Mouse (Mus musculus) kidney, postnatal 25 days (tissue): Measurements from ENCODE around the gene Gabarapl2.
"Not testable (repeated sequence)": the region's sequence is repeated elsewhere in the genome, so short reads cannot be mapped to it uniquely, and the experiment has no call there.

Source experiments
- DNase-seq, 2 experiments: peaks; one replicate each; pipeline ENCODE4 v3.0.0; 2021; ENCODE audit warnings: mixed read lengths in 2 of 2

Gabarapl2 gene

GRCm38 (mm10) chr8:111937184-111937583, 3.3 kb upstream of the Gabarapl2 start:
- DNase-seq: no peak

DNA sequence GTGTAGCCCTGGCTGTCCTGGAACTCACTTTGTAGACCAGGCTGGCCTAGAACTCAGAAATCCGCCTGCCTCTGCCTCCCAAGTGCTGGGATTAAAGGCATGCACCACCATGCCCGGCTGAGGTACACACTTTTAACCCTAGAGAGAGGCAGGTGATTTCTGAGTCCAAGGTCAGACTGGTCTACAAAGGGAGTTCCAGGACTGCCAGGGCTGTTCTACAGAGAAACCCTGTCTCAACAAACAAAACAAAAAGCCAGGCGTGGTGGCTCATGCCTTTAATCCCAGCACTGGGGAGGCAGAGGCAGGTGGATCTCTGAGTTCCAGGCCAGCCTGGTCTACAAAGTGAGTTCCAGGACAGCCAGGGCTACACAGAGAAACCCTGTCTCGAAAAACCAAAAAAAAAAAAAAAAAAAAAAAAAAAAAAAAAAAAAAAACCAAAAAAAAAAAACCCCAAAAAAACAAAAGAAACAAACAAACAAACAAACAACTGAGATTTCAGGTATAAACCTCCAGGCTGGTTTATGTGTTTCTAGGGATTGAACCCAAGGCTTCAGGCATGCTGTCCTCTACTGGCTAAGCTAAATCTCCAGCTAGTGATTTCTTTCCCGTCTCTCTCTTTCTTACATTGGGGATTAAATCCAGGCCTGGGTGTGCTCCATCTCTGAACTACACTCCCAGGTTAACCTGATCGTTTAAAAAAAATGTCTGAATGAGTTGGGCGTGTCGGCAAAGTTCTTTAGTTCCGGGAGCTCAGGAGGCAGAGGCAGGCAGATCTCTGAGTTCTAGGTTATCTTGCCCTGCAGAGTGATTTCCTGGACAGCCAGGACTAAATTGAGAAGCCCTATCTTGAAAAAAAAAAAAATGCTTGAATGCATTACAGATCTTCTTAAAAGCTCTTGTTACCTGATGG, 2.2 kb upstream of the Gabarapl2 start:
- not testable (repeated sequence) for DNase-seq

- peak; percentile 66 to 89 for DNase-seq
These were observed 874 bp upstream of the Gabarapl2 start for GRCm38 (mm10) chr8:111939516-111940142.

DNA sequence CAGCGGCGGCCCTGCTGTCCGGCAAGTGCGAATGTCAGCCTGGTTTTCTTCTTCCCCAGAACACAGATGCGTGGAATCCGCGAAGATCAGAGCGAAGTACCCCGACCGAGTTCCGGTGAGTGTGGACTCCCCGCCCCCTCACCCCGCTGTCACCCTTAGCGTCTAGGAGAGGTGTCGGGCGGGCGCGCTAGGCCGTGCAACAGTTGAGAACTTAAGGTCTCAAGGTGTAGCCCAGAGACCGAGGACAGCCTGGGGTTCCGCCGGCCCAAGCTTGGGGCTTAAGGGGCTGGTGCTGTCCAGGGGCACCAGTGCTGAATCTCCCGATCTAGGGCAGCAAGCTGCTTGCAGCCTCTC, 575 bp downstream of the Gabarapl2 start:
- peak; percentile 48 to 76 for DNase-seq

DNA sequence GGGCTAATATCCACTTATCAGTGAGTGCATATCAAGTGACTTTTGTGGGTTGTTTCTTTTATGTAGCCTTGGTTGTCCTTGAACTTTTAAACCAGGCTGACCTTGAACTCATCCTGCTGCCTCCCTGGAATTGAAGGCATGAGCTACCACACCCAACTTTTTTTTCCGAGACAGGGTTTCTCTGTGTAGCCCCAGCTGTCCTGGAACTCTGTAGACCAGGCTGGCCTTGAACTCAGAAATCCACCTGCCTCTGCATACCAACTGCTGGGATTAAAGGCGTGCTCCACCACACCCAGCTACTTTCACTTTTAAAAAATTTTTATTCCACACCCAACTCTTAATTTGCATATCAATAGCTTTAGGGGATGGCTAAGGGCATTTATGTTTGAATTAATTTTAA, 3.0 kb downstream of the Gabarapl2 start:
- DNase-seq: no peak

DNA sequence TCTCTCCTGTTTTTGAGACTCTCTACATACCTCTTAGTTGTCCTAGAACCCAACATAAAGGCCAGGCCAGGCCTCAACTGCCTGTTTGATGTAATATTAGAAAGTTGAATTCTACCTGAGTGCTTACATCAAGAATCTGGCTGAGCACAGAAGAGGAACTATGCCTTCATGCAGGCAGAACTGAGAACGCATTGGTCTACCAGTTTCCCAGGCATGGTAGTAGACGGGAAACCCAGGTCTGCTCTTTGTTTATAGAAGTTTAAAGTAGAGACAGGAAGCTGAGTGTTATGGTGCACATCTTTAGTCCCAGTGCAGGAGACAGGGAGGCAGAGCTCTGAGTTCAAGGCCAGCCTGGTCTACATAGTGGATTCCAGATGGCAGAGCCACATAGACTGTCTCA, 6.6 kb downstream of the Gabarapl2 start:
- no peak for DNase-seq

DNA sequence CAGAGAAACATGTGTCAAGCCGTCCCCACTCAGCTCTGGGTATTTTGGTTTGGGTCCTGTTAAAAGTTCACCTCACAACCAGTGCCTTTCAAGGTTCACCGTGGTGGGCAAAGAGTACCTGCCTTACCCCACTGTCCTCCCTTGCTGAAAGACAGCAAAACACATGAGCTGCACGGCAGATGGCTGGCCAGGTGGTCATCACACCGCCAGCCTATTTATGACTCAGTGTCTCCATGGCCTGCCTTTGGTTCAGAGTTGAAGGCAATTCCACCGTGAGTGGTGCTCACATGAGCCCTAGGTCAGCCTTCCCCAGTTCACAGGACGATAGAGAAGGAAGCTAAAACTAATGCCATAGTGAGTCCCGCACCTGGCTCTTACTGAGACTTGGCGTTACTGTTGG, 7.5 kb downstream of the Gabarapl2 start:
- no peak for DNase-seq

GRCm38 (mm10) chr8:111950846-111951245, 10.3 kb downstream of the Gabarapl2 start:
- no peak for DNase-seq

- DNase-seq: no peak
These were observed 10.8 kb downstream of the Gabarapl2 start for GRCm38 (mm10) chr8:111951317-111951716.

GRCm38 (mm10) chr8:111951936-111952335, 11.4 kb downstream of the Gabarapl2 start:
- DNase-seq: no peak

GRCm38 (mm10) chr8:111954844-111955594, 14.5 kb downstream of the Gabarapl2 start:
- no peak for DNase-seq

DNA sequence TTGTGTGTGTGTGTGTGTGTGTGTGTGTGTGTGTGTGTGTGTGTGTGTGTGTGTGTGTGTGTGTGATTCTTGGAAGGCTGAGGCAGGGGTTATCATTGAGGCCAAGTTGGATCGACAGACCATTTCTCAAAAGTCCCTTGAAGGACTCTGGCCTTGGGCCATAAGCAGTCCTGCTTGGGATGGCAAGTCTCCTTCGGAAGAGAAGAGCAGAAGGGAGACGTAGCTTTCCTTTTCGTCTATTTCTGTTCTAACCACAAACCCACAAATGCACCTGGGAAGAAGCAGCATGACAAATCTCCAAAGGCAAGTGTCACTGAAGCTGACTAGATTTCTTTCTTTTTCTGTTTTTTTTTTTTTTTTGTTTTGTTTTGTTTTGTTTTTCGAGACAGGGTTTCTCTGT, 15.4 kb downstream of the Gabarapl2 start:
- DNase-seq: no peak

DNA sequence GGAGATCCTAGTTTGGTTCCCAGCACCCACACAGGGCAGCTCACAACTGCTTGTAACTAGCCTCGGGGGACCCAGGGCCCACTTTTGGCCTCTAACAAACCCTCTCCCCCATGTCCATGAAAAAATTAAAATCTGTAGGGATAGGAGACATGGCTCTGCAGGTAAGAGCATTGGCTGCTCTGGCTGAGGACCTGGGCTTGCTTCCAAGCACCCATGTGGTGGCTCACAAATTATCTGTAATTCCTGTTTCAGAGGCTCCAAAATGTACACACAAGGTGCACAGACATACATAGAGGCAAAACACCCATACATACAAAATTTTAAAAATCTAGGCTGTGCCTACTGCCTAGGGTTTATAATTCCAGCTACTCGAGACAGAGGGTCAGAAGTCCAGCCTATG, 16.7 kb downstream of the Gabarapl2 start:
- no peak for DNase-seq

DNA sequence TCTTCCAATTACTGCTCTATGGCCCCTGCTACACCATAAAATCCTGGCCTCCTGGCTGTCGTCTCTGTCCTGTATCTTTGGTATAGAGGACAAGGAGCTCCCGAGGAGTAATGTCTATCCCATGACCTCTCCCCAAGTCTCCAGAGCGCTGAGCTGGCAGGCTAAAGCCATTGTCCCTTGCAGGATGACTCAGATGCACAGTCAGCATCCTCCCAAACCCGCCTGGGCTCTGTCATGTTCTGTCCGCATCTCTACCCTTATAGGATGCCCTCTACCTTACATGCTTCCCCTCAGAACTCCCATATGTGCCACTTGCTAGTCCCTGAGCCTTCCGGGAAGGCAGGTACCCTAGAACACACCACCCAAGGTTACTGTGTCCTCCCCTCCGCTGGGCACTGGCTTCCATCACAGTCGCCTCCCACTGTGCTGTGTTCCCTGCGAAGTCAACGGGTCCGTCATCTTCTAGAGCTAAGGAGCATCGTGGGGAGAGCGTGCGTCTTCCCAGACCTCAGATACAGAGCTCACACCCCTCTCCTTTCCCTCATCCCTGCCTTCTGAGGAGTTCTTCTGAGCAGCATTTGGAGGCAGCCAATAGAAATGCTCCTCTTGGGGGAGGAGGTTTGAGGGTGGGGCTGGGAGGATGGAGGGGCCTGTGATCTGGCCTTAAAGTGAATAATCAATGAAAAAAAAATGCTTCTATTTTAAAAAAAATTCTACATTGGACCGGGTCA, 20.3 kb downstream of the Gabarapl2 start:
- DNase-seq: no peak

DNA sequence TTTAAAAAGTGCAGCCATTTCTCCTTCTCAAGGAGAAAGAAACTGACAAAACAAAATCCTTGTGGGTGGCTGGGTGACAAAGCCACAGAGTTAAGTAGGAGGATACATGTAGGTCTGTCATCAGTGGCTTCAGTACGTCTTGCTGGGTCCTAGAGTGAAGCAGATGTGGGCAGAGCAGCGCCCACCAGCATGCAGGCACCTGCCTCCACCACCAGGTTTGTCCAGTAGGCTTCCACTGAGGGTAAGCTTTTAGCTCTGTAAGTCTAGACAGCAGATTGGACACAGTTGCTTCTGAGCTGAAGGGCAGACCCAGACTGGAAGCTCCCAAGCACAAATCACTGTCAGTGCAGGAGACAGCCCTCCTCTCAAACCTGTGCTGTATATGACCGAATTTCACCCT, 20.8 kb downstream of the Gabarapl2 start:
- no peak for DNase-seq

DNA sequence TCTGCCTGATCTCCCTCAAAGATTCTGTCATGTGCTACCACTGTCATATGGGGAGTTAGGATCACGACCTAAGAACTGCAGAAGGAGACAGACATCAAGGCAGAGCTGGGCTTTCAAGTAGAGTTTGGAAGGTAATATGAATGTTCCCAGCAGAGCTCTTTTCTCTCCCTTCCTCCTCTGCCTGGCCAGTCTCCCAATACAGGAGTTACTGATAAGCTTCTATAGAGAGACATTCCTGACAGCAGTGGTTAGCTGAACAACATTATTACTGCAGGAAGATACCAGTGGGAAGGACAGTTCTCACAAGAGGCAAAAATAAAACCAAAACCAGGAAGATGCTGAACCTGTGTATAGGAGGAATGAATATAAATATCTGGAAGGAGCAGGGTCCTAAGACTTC, 22.1 kb downstream of the Gabarapl2 start:
- DNase-seq: no peak

GRCm38 (mm10) chr8:111963091-111963490, 22.6 kb downstream of the Gabarapl2 start:
- DNase-seq: peak in 1 of 2 experiments; percentile 7

GRCm38 (mm10) chr8:111963546-111963945, 23.0 kb downstream of the Gabarapl2 start:
- no peak for DNase-seq

DNA sequence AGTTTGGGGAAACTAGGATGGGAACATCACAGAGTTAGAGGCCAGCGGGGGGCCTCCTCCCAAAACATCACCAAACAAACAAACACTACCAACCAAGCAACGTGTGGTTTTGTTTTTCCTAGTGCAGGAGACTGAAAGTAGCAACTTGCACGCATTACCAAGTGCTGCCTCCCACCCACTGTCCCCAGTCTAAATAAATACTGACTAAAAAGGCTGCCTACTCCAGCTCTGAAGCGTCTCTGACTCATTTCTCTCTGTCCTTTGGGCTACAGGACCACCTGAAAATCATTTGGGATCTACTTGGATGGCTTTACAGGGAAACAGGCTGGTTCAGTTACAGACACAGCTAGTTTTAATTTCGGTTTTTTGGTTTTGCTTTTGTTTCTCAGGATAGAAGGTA, 23.8 kb downstream of the Gabarapl2 start:
- no peak for DNase-seq

DNA sequence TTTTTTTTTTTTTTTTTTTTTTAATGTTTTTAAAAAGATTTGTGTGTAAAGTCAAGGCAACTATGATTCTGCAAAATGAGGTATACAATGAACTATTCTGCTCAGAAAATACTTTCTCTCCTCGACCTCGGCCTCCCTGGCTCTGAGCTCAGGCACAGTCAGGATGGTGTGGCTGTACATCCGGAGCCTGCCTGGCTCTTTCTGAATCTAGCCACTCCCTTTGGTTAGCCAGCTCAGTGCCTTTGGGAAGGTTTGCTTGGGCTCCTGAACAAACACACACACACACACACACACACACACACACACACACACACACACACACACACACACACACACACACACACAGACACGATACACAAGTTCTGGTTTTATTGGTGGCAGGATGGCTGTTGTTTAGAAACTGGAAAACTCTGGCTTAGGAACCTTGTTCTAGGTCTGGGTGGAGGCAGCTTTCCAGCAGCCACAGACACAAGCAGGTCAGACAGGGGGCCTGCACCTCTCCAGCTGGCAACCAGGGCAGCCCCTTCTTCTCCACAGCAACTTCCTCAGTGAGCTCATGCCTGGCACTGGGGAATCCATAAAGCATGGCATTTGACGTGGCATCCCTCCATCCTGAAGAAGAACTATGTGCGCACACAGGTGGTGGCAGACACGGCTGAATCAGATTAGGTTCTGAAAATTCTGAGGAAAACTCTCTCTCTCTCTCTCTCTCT, 24.5 kb downstream of the Gabarapl2 start:
- no peak for DNase-seq

- no peak for DNase-seq
These were observed 26.9 kb downstream of the Gabarapl2 start for GRCm38 (mm10) chr8:111967246-111967870.

- DNase-seq: no peak
These were observed 28.0 kb downstream of the Gabarapl2 start for GRCm38 (mm10) chr8:111968541-111968940.
